Mouse (Mus musculus) embryonic facial prominence, embryonic 11.5 days (tissue): Measurements from ENCODE around the gene Capn5. TPM values are rescaled to one million over a fixed set of nuclear protein-coding genes. Genes with fewer than 3 reads are reported as not detected.

ENCODE experiments used
- ATAC-seq: fragments of 200-750 bp; cut with Nextera tagmentation; replicated peaks from 2 replicates; pipeline ENCODE4 v1.8.0; 2017; ENCODE audit warnings: low read depth; ENCODE audit not compliant: insufficient number of reproducible peaks, low FRiP score, low TSS enrichment
- DNase-seq: peaks from one replicate; pipeline ENCODE4 v3.0.0-alpha.2; 2015; ENCODE audit warnings: low spot score
- H3K27ac ChIP-seq: fragments of 300-500 bp; sonication (generic); replicated peaks from 2 replicates; pipeline ENCODE4 v1.5.1; 2014; ENCODE audit warnings: mild to moderate bottlenecking, low read depth, low read length, control low read depth
- H3K27me3 ChIP-seq: fragments of 300-500 bp; sonication (generic); 2 replicates; pipeline ENCODE4 v1.6.1; 2014; ENCODE audit warnings: mild to moderate bottlenecking, low read length, moderate library complexity, mixed read lengths; ENCODE audit not compliant: control insufficient read depth, insufficient read depth
- H3K36me3 ChIP-seq: fragments of 300-500 bp; sonication (generic); replicated peaks from 2 replicates; pipeline ENCODE4 v1.6.1; 2014; ENCODE audit warnings: low read depth, mild to moderate bottlenecking, low read length, moderate library complexity, mixed read lengths; ENCODE audit not compliant: control insufficient read depth, insufficient read depth
- H3K4me1 ChIP-seq: fragments of 300-500 bp; sonication (generic); 2 replicates; pipeline ENCODE4 v1.6.1; 2014; ENCODE audit warnings: low read length, mixed read lengths; ENCODE audit not compliant: control insufficient read depth, insufficient read depth
- H3K4me2 ChIP-seq: fragments of 300-500 bp; sonication (generic); 2 replicates; pipeline ENCODE4 v1.6.1; 2014; ENCODE audit warnings: low read depth, mild to moderate bottlenecking, control low read depth, low read length, moderate library complexity
- H3K4me3 ChIP-seq: fragments of 300-500 bp; sonication (generic); 2 replicates; pipeline ENCODE4 v1.5.1; 2014; ENCODE audit warnings: low read depth, low read length, control low read depth
- H3K9ac ChIP-seq: fragments of 300-500 bp; sonication (generic); replicated peaks from 2 replicates; pipeline ENCODE4 v1.6.1; 2014; ENCODE audit warnings: mild to moderate bottlenecking, control low read depth, low read length
- H3K9me3 ChIP-seq: fragments of 300-500 bp; sonication (generic); replicated peaks from 2 replicates; pipeline ENCODE4 v1.6.1; 2016; ENCODE audit warnings: mild to moderate bottlenecking, low read length, inconsistent platforms, mixed read lengths; ENCODE audit not compliant: control insufficient read depth
- WGBS: fragments of 180-500 bp; shearing (Covaris S2); extraction: QIAGEN DNeasy Blood & Tissue Kit; methylation state at CpG from one replicate; pipeline ENCODE4 v1.1.7; 2014; 5-methylcytosine and 5-hydroxymethylcytosine counted together
- polyA plus RNA-seq: library from polyadenylated mRNA; unstranded; fragments of >200 nt; fragmentation: Nextera tagmentation; extraction: Ambion mirVana; gene quantifications from 2 replicates; pipeline ENCODE4 v1.2.1, GENCODE M21; 2014

Capn5 gene
- polyA plus RNA-seq, result 2.3 and 2.6 TPM in 2 replicates

GRCm38 (mm10) chr7:98177929-98178559 lies at the start of gene Capn5:
Capn5 (minus strand) TSS chr7:98178274.
- ATAC-seq (peak; percentile 80), DNase-seq (peak; percentile 80)
- Histone ChIP-seq H3K27me3 (no peaks in the 10 kb centered on the region), H3K9me3 (no peaks in the 10 kb centered on the region), H3K36me3 (no peaks in the 10 kb centered on the region), H3K4me1 (no peaks in the 10 kb centered on the region), H3K9ac (peak within 1 kb of the TSS; percentile 56), H3K4me2 (peak within 1 kb of the TSS; percentile 63), H3K27ac (no peak within 1 kb of the TSS), H3K4me3 (peak within 1 kb of the TSS; percentile 68)
- 1% methylated on average over 37 of the region's 44 CpGs for WGBS

GRCm38 (mm10) chr7:98223796-98224195 lies 45.7 kb upstream of the Capn5 start:
- no peak for ATAC-seq
- H3K4me3 ChIP-seq, result no peak overlapping the region

GRCm38 (mm10) chr7:98216713-98217112 lies 38.6 kb upstream of the Capn5 start:
- Histone ChIP-seq H3K27me3 (no peaks in the 10 kb centered on the region), H3K4me3 (no peak overlapping the region), H3K27ac (no peak overlapping the region), H3K4me1 (no peaks in the 10 kb centered on the region), H3K9me3 (no peaks in the 10 kb centered on the region), H3K36me3 (no peaks in the 10 kb centered on the region), H3K4me2 (no peak overlapping the region), H3K9ac (no peak overlapping the region)
- ATAC-seq, result no peak
- DNase-seq, result no peak

More at GRCm38 (mm10) chr7:98223796-98224195, 45.7 kb upstream of the Capn5 start:
- Histone ChIP-seq H3K9me3 (no peaks in the 10 kb centered on the region), H3K27ac (no peak overlapping the region), H3K27me3 (no peaks in the 10 kb centered on the region), H3K4me1 (no peaks in the 10 kb centered on the region), H3K4me2 (no peak overlapping the region), H3K36me3 (no peaks in the 10 kb centered on the region), H3K9ac (no peak overlapping the region)
- 90% methylated on average over 4 of the region's 4 CpGs for WGBS
- no peak for DNase-seq

GRCm38 (mm10) chr7:98202946-98203345 lies 24.9 kb upstream of the Capn5 start:
- no peak overlapping the region for H3K27ac ChIP-seq
- no peaks in the 10 kb centered on the region for H3K9me3 ChIP-seq
- H3K27me3 ChIP-seq, result no peaks in the 10 kb centered on the region
- H3K4me3 ChIP-seq, result no peak overlapping the region
- no peak overlapping the region for H3K9ac ChIP-seq
- no peak overlapping the region for H3K4me2 ChIP-seq
- no peaks in the 10 kb centered on the region for H3K36me3 ChIP-seq
- WGBS, result 79% methylated on average over 4 of the region's 4 CpGs
- DNase-seq (no peak), ATAC-seq (no peak)
- H3K4me1 ChIP-seq, result no peaks in the 10 kb centered on the region

GRCm38 (mm10) chr7:98201493-98202028 lies 23.5 kb upstream of the Capn5 start:
- H3K4me2 ChIP-seq, result no peak overlapping the region
- no peak for DNase-seq
- no peaks in the 10 kb centered on the region for H3K36me3 ChIP-seq
- WGBS, result 82% methylated on average over 5 of the region's 5 CpGs
- no peaks in the 10 kb centered on the region for H3K4me1 ChIP-seq
- no peak overlapping the region for H3K9ac ChIP-seq
- H3K9me3 ChIP-seq, result no peaks in the 10 kb centered on the region
- no peak for ATAC-seq
- no peaks in the 10 kb centered on the region for H3K27me3 ChIP-seq
- no peak overlapping the region for H3K27ac ChIP-seq
- no peak overlapping the region for H3K4me3 ChIP-seq

- Histone ChIP-seq H3K9ac (no peak overlapping the region), H3K4me2 (no peak overlapping the region), H3K27ac (no peak overlapping the region), H3K9me3 (no peaks in the 10 kb centered on the region), H3K4me3 (no peak overlapping the region), H3K27me3 (peaks cover 5% of the 10 kb centered on the region; the same call in 1 of the 2 replicates), H3K36me3 (no peaks in the 10 kb centered on the region), H3K4me1 (no peaks in the 10 kb centered on the region)
- DNase-seq, result no peak
- no peak for ATAC-seq
- WGBS, result 85% methylated on average over 3 of the region's 3 CpGs
Measured at GRCm38 (mm10) chr7:98200396-98200795, 22.3 kb upstream of the Capn5 start.

- no peak within 1 kb of the TSS for H3K27ac ChIP-seq
- peaks cover under 1% of the 10 kb centered on the region; the same call in 1 of the 2 replicates for H3K4me1 ChIP-seq
- no peak within 1 kb of the TSS for H3K9ac ChIP-seq
- no peaks in the 10 kb centered on the region for H3K36me3 ChIP-seq
- no peak within 1 kb of the TSS for H3K4me2 ChIP-seq
- ATAC-seq (no peak), DNase-seq (no peak)
- WGBS, result 90% methylated on average over 4 of the region's 4 CpGs
- H3K9me3 ChIP-seq, result no peaks in the 10 kb centered on the region
- H3K4me3 ChIP-seq, result no peak within 1 kb of the TSS
- peaks cover 14% of the 10 kb centered on the region for H3K27me3 ChIP-seq
Measured at GRCm38 (mm10) chr7:98199381-98199780, 21.3 kb upstream of the Capn5 start, which contains the start of gene B3gnt6. B3gnt6 (minus strand) TSS chr7:98199481.

GRCm38 (mm10) chr7:98195151-98195801 lies 17.2 kb upstream of the Capn5 start:
- peak; percentile 65 for DNase-seq
- H3K27me3 ChIP-seq, result peaks cover 34% of the 10 kb centered on the region
- WGBS, result 34% methylated on average over 10 of the region's 10 CpGs

More at GRCm38 (mm10) chr7:98195151-98195801, 17.2 kb upstream of the Capn5 start:
- Histone ChIP-seq H3K4me2 (no peak overlapping the region), H3K4me1 (peaks cover 7% of the 10 kb centered on the region), H3K9ac (no peak overlapping the region), H3K9me3 (no peaks in the 10 kb centered on the region), H3K4me3 (no peak overlapping the region), H3K36me3 (no peaks in the 10 kb centered on the region), H3K27ac (no peak overlapping the region)
- 0 out of 2 replicates have a peak, but pooled peaks have one; percentile 30 for ATAC-seq
